Mouse (Mus musculus) heart, embryonic 13.5 days (tissue): ENCODE measurements around the gene 1700129C05Rik. TPM values are rescaled to one million over a fixed set of nuclear protein-coding genes. Genes with fewer than 3 reads are reported as not detected.

ENCODE experiments used
- polyA plus RNA-seq: library from polyadenylated mRNA; unstranded; fragments of >200 nt; fragmentation: Nextera tagmentation; extraction: Ambion mirVana; gene quantifications from 2 replicates; pipeline ENCODE4 v1.2.1, GENCODE M21; 2015

Gene 1700129C05Rik
- polyA plus RNA-seq, 1 experiment from 2014 or later: not detected

Other genes with a start within 250 kb of the 1700129C05Rik start
- gene Gm5142, start 35.9 kb upstream of the 1700129C05Rik start, polyA plus RNA-seq: not detected in 2 replicates
- 21.6 and 24.9 TPM in 2 replicates for gene Rcbtb1, start 58.3 kb upstream of the 1700129C05Rik start, polyA plus RNA-seq
- gene Gm6904, start 117.3 kb upstream of the 1700129C05Rik start, polyA plus RNA-seq: not detected in 2 replicates
- not detected in 2 replicates for gene Phf11a, start 154.6 kb upstream of the 1700129C05Rik start, polyA plus RNA-seq
- gene Phf11b, start 198.5 kb upstream of the 1700129C05Rik start, polyA plus RNA-seq: 0.92 and 1.5 TPM in 2 replicates
- 1.8 and 2.0 TPM in 2 replicates for gene Phf11d, start 222.6 kb upstream of the 1700129C05Rik start, polyA plus RNA-seq